ENCODE assay signal across 19 mouse cellular contexts in genomic region chr17:86466412-86466811, GRCm38 (mm10). TPM values are rescaled to one million over a fixed set of nuclear protein-coding genes. Genes with fewer than 3 reads are reported as not detected.
DNase-seq lines count a peak whose midpoint lies in the region; ATAC-seq lines count a peak whose summit lies in the region.
"Had no signal": no experiment of that assay in that cellular context is flagged by ENCODE, and none has a peak within 500 bp of the region (broad histone marks: within the 10 kb centered on the region; RNA-seq: fewer than 3 reads in every experiment).

No protein-coding gene starts in this region.

- peak overlapping the region; percentile 91 for H3K27ac ChIP-seq in heart, embryonic 13.5 days (replicated peaks)
- H3K27ac ChIP-seq in midbrain, embryonic 12.5 days (replicated peaks), result no peak overlapping the region
- no peak overlapping the region for H3K27ac ChIP-seq in midbrain, embryonic 16.5 days (ENCODE audit: low read length)
- H3K27ac ChIP-seq in forebrain, embryonic 14.5 days (ENCODE audit: low read depth, low read length), result no peak overlapping the region
- no peak overlapping the region for H3K27ac ChIP-seq in midbrain, embryonic 15.5 days
- H3K27ac ChIP-seq: limb, embryonic 12.5 days; liver, embryonic 14.5 days had no signal

- no peak overlapping the region for H3K4me2 ChIP-seq in heart, embryonic 13.5 days
- H3K4me2 ChIP-seq in midbrain, embryonic 12.5 days (replicated peaks), result 0 out of 2 replicates have a peak overlapping the region, but pooled peaks have one; percentile 19
- H3K4me2 ChIP-seq in midbrain, embryonic 16.5 days (ENCODE audit: low read length), result no peak overlapping the region
- H3K4me2 ChIP-seq in forebrain, embryonic 14.5 days (ENCODE audit: low read length), result peak overlapping the region; percentile 28
- H3K4me2 ChIP-seq in midbrain, embryonic 15.5 days, result 0 out of 2 replicates have a peak overlapping the region, but pooled peaks have one; percentile 23
- H3K4me2 ChIP-seq: limb, embryonic 12.5 days; neural tube, embryonic 15.5 days had no signal

- DNase-seq in heart, adult 18-20 months, result no peak
- DNase-seq in forebrain, embryonic 14.5 days (ENCODE audit: low spot score), result no peak
- DNase-seq in cerebellum, postnatal 14 days, result no peak
- DNase-seq in lung, postnatal 14 days, result no peak
- DNase-seq: adrenal gland, postnatal 10 days; cerebellum, adult 11-12 months; cerebellum, postnatal 36 days had no signal

- WGBS in heart, embryonic 13.5 days, result 71% methylated on average over 7 of the region's 7 CpGs
- WGBS in midbrain, embryonic 12.5 days, result 36% methylated on average over 7 of the region's 7 CpGs
- WGBS in midbrain, embryonic 16.5 days, result 31% methylated on average over 7 of the region's 7 CpGs
- WGBS in forebrain, embryonic 14.5 days, result 4% methylated on average over 7 of the region's 7 CpGs
- WGBS in midbrain, embryonic 15.5 days, result 42% methylated on average over 7 of the region's 7 CpGs

- H3K9ac ChIP-seq in heart, embryonic 13.5 days, result peak overlapping the region; percentile 71
- H3K9ac ChIP-seq in midbrain, embryonic 12.5 days (replicated peaks), result no peak overlapping the region
- H3K9ac ChIP-seq in midbrain, embryonic 16.5 days (ENCODE audit: low read depth, low read length), result no peak overlapping the region
- H3K9ac ChIP-seq in forebrain, embryonic 14.5 days (ENCODE audit: low read length), result no peak overlapping the region
- no peak overlapping the region for H3K9ac ChIP-seq in midbrain, embryonic 15.5 days
- H3K9ac ChIP-seq: limb, embryonic 12.5 days; liver, embryonic 14.5 days; neural tube, embryonic 15.5 days had no signal

- peaks cover 57% of the 10 kb centered on the region for H3K4me1 ChIP-seq in heart, embryonic 13.5 days
- peaks cover 45% of the 10 kb centered on the region for H3K4me1 ChIP-seq in midbrain, embryonic 12.5 days
- H3K4me1 ChIP-seq in midbrain, embryonic 16.5 days (ENCODE audit: control insufficient read depth, insufficient read depth, low read length), result peaks cover 17% of the 10 kb centered on the region
- peaks cover 26% of the 10 kb centered on the region for H3K4me1 ChIP-seq in forebrain, embryonic 14.5 days (ENCODE audit: control insufficient read depth, insufficient read depth, low read length)
- H3K4me1 ChIP-seq in midbrain, embryonic 15.5 days, result peaks cover 39% of the 10 kb centered on the region

- no peak for ATAC-seq in heart, embryonic 13.5 days (ENCODE audit: extremely low read depth, insufficient number of reproducible peaks, low FRiP score, low TSS enrichment)
- ATAC-seq in midbrain, embryonic 12.5 days (ENCODE audit: low FRiP score, low read depth), result no peak
- no peak for ATAC-seq in midbrain, embryonic 16.5 days
- ATAC-seq in forebrain, embryonic 14.5 days, result no peak
- ATAC-seq in midbrain, embryonic 15.5 days (replicated peaks), result no peak

- no peak overlapping the region for H3K4me3 ChIP-seq in heart, embryonic 13.5 days
- H3K4me3 ChIP-seq in midbrain, embryonic 12.5 days, result no peak overlapping the region
- H3K4me3 ChIP-seq in midbrain, embryonic 16.5 days (ENCODE audit: low read depth, low read length), result no peak overlapping the region
- H3K4me3 ChIP-seq in forebrain, embryonic 14.5 days (ENCODE audit: low read depth, low read length), result no peak overlapping the region
- no peak overlapping the region for H3K4me3 ChIP-seq in midbrain, embryonic 15.5 days
- H3K4me3 ChIP-seq: limb, embryonic 12.5 days; myocyte; neural tube, embryonic 15.5 days had no signal

- no peaks in the 10 kb centered on the region for H3K27me3 ChIP-seq in heart, embryonic 13.5 days (replicated peaks)
- H3K27me3 ChIP-seq in midbrain, embryonic 12.5 days, result peaks cover 90% of the 10 kb centered on the region
- no peaks in the 10 kb centered on the region for H3K27me3 ChIP-seq in midbrain, embryonic 16.5 days (ENCODE audit: control insufficient read depth, insufficient read depth, low read depth, low read length)
- 0 out of 2 replicates have a peak, but pooled peaks cover 8% of the 10 kb centered on the region for H3K27me3 ChIP-seq in forebrain, embryonic 14.5 days (replicated peaks; ENCODE audit: control insufficient read depth, insufficient read depth, low read length)
- H3K27me3 ChIP-seq in midbrain, embryonic 15.5 days (replicated peaks), result 0 out of 2 replicates have a peak, but pooled peaks cover 8% of the 10 kb centered on the region
- H3K27me3 ChIP-seq: limb, embryonic 12.5 days; neural tube, embryonic 15.5 days had no signal

- no peaks in the 10 kb centered on the region for H3K9me3 ChIP-seq in heart, embryonic 13.5 days
- no peaks in the 10 kb centered on the region for H3K9me3 ChIP-seq in midbrain, embryonic 12.5 days
- H3K9me3 ChIP-seq in midbrain, embryonic 16.5 days (replicated peaks; ENCODE audit: control insufficient read depth, low read length, poor library complexity, severe bottlenecking), result no peaks in the 10 kb centered on the region
- H3K9me3 ChIP-seq in forebrain, embryonic 14.5 days (replicated peaks; ENCODE audit: control insufficient read depth, low read length), result no peaks in the 10 kb centered on the region
- no peaks in the 10 kb centered on the region for H3K9me3 ChIP-seq in midbrain, embryonic 15.5 days
- H3K9me3 ChIP-seq: limb, embryonic 12.5 days; neural tube, embryonic 15.5 days had no signal

- no peaks in the 10 kb centered on the region for H3K36me3 ChIP-seq in heart, embryonic 13.5 days
- H3K36me3 ChIP-seq in midbrain, embryonic 12.5 days, result no peaks in the 10 kb centered on the region
- H3K36me3 ChIP-seq in midbrain, embryonic 16.5 days (ENCODE audit: control insufficient read depth, insufficient read depth, low read length), result no peaks in the 10 kb centered on the region
- H3K36me3 ChIP-seq in forebrain, embryonic 14.5 days (ENCODE audit: control insufficient read depth, insufficient read depth, low read length), result no peaks in the 10 kb centered on the region
- no peaks in the 10 kb centered on the region for H3K36me3 ChIP-seq in midbrain, embryonic 15.5 days (replicated peaks)
- H3K36me3 ChIP-seq: limb, embryonic 12.5 days; neural tube, embryonic 15.5 days had no signal

RNA-seq across cellular contexts. Expression of gene Gm10309, which starts 38.6 kb away (rescaled TPM):
- 0.25 and 0.36 TPM in 2 replicates for polyA plus RNA-seq in heart, embryonic 13.5 days (2015; fragmentation: Nextera tagmentation; extraction: Ambion mirVana)
- total RNA-seq in heart, adult 18-20 months (2021), result under 1 TPM in 1 of 2 experiments, not detected in 1; 0.13 TPM
- polyA plus RNA-seq in midbrain, embryonic 12.5 days (2016; fragmentation: Nextera tagmentation; extraction: Ambion mirVana), result 0.22 and 0.42 TPM in 2 replicates
- polyA plus RNA-seq in midbrain, embryonic 16.5 days (2015; fragmentation: Nextera tagmentation; extraction: Ambion mirVana), result 0.44 and 0.63 TPM in 2 replicates
- polyA plus RNA-seq in forebrain, embryonic 14.5 days (2014; fragmentation: Nextera tagmentation; extraction: Ambion mirVana), result 0.10 TPM in 1 of 2 replicates, not detected in the other
- 0.31 and 0.45 TPM in 2 replicates for polyA plus RNA-seq in midbrain, embryonic 15.5 days (2015; fragmentation: Nextera tagmentation; extraction: Ambion mirVana)
- total RNA-seq: hematopoietic stem cell, adult 5-6 weeks; left cerebral cortex, adult 8-10 months; megakaryocyte, adult 5-6 weeks had no signal
- polyA plus RNA-seq: brain, embryonic 14.5 days had no signal

Comparison
In these comparisons a context has a peak if more than half of its experiments do, and no peak if none do; other contexts are left out.
1. H3K4me2 ChIP-seq: peak in midbrain, embryonic 12.5 days (single experiment), forebrain, embryonic 14.5 days (single experiment) and midbrain, embryonic 15.5 days (single experiment); none in heart, embryonic 13.5 days (single experiment) and midbrain, embryonic 16.5 days (single experiment).